Mouse (Mus musculus): ENCODE data around the gene Tinag. TPM values are rescaled to one million over a fixed set of nuclear protein-coding genes. Genes with fewer than 3 reads are reported as not detected.
"Not testable (repeated sequence)": the region's sequence is repeated elsewhere in the genome, so short reads cannot be mapped to it uniquely, and the experiment has no call there.

Tinag gene
- 1.2 TPM in 1 of 2 replicates, not detected in the other for polyA plus RNA-seq (2015; fragmentation: Nextera tagmentation; extraction: Ambion mirVana)

DNA sequence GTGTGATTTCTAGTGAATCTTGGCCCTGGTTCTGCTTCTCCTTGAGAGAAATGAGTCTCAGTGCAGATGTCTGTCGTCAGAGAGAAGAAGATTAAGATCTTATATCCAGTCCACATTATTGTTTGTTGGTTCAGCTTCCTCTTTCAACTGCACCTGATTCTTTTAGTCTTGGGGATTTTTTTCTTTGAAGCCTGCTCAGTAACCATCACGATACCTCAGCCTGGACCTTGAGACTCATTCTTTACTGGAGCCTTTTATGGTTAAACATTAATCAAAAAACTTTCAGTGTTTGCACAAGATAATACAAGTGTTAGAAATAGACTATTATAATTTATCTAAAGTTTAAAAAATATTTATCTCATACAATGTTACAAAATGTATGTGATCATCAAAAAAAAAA is at the start of gene Tinag:
TSS of gene Tinag (minus strand) at position 210 of the 400 bp plus-strand sequence.
- H3K4me3 ChIP-seq (replicated peaks), result no peak within 1 kb of the TSS
- H3K4me2 ChIP-seq, result no peak within 1 kb of the TSS
- H3K36me3 ChIP-seq, result no peaks in the 10 kb centered on the region
- H3K27me3 ChIP-seq (replicated peaks), result no peaks in the 10 kb centered on the region
- H3K4me1 ChIP-seq, result no peaks in the 10 kb centered on the region
- ATAC-seq (ENCODE audit: low FRiP score), result no peak
- H3K9me3 ChIP-seq (replicated peaks), result no peaks in the 10 kb centered on the region
- H3K27ac ChIP-seq (replicated peaks), result no peak within 1 kb of the TSS
- H3K9ac ChIP-seq (replicated peaks), result no peak within 1 kb of the TSS
- WGBS, result 79% methylated on average over 2 of the region's 2 CpGs

GRCm38 (mm10) chr9:77083221-77083620 is 37.6 kb upstream of the Tinag start:
- H3K4me2 ChIP-seq; ATAC-seq (ENCODE audit: low FRiP score); H3K9ac ChIP-seq (replicated peaks); H3K4me3 ChIP-seq (replicated peaks); H3K9me3 ChIP-seq (replicated peaks); H3K27ac ChIP-seq (replicated peaks); H3K4me1 ChIP-seq; H3K36me3 ChIP-seq; H3K27me3 ChIP-seq (replicated peaks): not testable (repeated sequence)
- 85% methylated on average over 1 of the region's 1 CpGs for WGBS

GRCm38 (mm10) chr9:77071676-77072075 is 26.1 kb upstream of the Tinag start:
- no peak overlapping the region for H3K4me3 ChIP-seq (replicated peaks)
- H3K4me1 ChIP-seq, result no peaks in the 10 kb centered on the region
- no peaks in the 10 kb centered on the region for H3K9me3 ChIP-seq (replicated peaks)
- H3K27ac ChIP-seq (replicated peaks), result no peak overlapping the region
- no peaks in the 10 kb centered on the region for H3K27me3 ChIP-seq (replicated peaks)
- H3K9ac ChIP-seq (replicated peaks), result no peak overlapping the region
- H3K4me2 ChIP-seq, result no peak overlapping the region
- ATAC-seq (ENCODE audit: low FRiP score), result no peak
- H3K36me3 ChIP-seq, result no peaks in the 10 kb centered on the region
- 82% methylated on average over 2 of the region's 2 CpGs for WGBS

DNA sequence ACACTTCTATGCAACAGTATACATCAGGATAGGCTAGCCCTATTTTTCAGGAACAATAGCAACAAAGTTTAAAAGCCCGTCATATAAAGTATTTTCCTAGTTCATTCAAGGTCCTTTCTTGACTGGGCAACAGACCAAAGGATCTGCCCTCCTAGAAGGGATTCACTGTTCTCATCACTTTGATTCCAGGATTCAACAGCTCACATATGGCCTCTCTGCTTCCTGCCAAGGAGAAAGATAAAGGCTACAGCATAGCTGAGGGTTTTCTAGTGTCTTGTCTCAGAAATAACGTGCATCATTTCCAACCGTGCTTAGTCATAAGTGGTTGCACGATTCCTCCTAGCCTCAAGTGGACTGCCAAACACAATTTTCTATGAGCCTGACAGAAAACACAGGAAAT is 11.0 kb upstream of the Tinag start:
- no peaks in the 10 kb centered on the region for H3K27me3 ChIP-seq (replicated peaks)
- no peaks in the 10 kb centered on the region for H3K36me3 ChIP-seq
- H3K4me2 ChIP-seq, result no peak overlapping the region
- no peaks in the 10 kb centered on the region for H3K9me3 ChIP-seq (replicated peaks)
- no peak overlapping the region for H3K9ac ChIP-seq (replicated peaks)
- WGBS, result 80% methylated on average over 4 of the region's 4 CpGs
- H3K4me3 ChIP-seq (replicated peaks), result no peak overlapping the region
- no peak overlapping the region for H3K27ac ChIP-seq (replicated peaks)
- no peak for ATAC-seq (ENCODE audit: low FRiP score)
- H3K4me1 ChIP-seq, result no peaks in the 10 kb centered on the region

DNA sequence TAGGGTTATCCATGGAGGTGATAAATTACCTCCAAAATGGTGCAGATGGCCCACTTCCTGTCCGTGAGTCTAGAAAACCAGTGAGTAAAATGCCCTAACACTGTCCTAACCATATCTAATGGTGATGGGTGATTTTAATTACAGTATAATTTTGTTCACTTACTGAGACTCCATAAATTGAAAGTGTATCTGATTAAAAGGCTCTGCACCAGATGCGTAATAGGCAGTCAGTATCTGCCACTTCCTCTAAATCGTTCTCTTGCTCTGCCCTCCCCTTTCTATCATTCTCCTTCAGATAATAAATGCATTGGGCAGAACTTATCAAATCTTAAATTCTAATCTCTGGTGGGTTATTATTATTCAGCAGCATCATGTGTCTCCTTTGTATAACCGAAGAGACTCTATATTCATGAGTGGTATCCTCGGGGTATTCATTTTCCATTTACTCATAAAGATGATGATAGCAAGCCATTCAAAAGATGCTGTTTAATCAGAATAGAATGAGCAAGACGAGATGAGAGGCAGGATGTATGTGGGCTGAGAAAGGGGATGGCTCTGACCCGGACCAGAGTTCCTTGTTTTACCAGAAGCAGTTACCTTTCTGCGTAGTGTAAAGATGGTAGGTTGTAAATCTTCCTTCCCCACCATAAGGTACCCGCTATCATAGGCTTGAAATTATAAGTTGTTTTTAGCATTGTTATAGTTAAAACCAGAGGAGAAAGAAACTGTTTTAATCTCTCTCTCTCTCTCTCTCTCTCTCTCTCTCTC is 9.0 kb upstream of the Tinag start:
- Histone ChIP-seq H3K27me3 (replicated peaks) (no peaks in the 10 kb centered on the region), H3K4me2 (no peak overlapping the region), H3K4me3 (replicated peaks) (no peak overlapping the region), H3K4me1 (no peaks in the 10 kb centered on the region), H3K27ac (replicated peaks) (no peak overlapping the region), H3K9me3 (replicated peaks) (no peaks in the 10 kb centered on the region), H3K36me3 (no peaks in the 10 kb centered on the region), H3K9ac (replicated peaks) (no peak overlapping the region)
- 57% methylated on average over 9 of the region's 9 CpGs for WGBS
- peak; percentile 38; the same call in 1 of the 2 replicates for ATAC-seq (ENCODE audit: low FRiP score)

DNA sequence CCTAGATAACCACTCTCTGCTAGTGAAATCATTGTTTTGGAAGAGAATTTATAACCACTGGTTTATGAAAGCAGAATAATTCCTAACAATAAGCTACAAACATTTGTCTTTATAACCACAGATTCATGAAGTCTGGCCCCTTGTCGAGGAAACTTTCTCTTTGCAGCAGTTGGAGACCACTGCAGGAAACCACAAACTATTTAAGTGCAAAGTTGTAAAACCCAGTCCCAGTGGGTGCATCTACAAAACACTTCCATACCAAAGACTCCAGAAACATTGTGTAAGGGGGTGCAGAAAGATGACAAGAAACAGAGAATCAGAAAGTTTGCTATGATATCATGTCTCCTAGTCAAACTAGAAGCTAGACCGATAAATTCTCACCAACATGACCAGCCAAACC is 5.8 kb upstream of the Tinag start:
- Histone ChIP-seq H3K9ac (replicated peaks) (no peak overlapping the region), H3K36me3 (no peaks in the 10 kb centered on the region), H3K27me3 (replicated peaks) (no peaks in the 10 kb centered on the region), H3K27ac (replicated peaks) (no peak overlapping the region), H3K9me3 (replicated peaks) (no peaks in the 10 kb centered on the region), H3K4me3 (replicated peaks) (no peak overlapping the region), H3K4me1 (no peaks in the 10 kb centered on the region), H3K4me2 (no peak overlapping the region)
- 75% methylated on average over 2 of the region's 2 CpGs for WGBS
- no peak for ATAC-seq (ENCODE audit: low FRiP score)

DNA sequence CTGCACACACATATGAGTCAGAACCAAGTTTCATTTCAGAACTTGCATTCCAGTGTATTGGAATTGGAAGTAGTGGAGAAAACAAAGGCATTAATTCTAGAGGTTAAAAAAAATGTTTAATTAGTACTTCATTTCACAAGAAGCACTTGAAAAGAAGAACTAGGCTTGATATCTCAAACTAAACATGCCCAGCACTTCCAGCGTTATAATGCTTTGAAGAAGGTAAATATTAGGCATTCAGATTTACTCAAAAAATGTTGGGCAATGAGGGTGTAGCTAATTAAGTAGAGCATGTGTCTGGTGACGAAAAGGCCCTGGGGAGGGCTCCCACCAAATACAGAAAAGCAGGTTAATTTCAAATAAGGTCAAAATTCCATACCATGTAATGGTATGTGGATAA is 4.1 kb upstream of the Tinag start:
- H3K4me3 ChIP-seq (replicated peaks), result no peak overlapping the region
- WGBS, result 81% methylated on average over 2 of the region's 2 CpGs
- no peak overlapping the region for H3K27ac ChIP-seq (replicated peaks)
- no peaks in the 10 kb centered on the region for H3K27me3 ChIP-seq (replicated peaks)
- no peaks in the 10 kb centered on the region for H3K4me1 ChIP-seq
- no peaks in the 10 kb centered on the region for H3K9me3 ChIP-seq (replicated peaks)
- no peak for ATAC-seq (ENCODE audit: low FRiP score)
- H3K4me2 ChIP-seq, result no peak overlapping the region
- no peak overlapping the region for H3K9ac ChIP-seq (replicated peaks)
- H3K36me3 ChIP-seq, result no peaks in the 10 kb centered on the region

- ATAC-seq (ENCODE audit: low FRiP score), result no peak
- no peak overlapping the region for H3K4me2 ChIP-seq
- WGBS, result 82% methylated on average over 5 of the region's 5 CpGs
- H3K9ac ChIP-seq (replicated peaks), result no peak overlapping the region
- no peaks in the 10 kb centered on the region for H3K27me3 ChIP-seq (replicated peaks)
- H3K36me3 ChIP-seq, result no peaks in the 10 kb centered on the region
- no peaks in the 10 kb centered on the region for H3K4me1 ChIP-seq
- no peak overlapping the region for H3K4me3 ChIP-seq (replicated peaks)
- no peaks in the 10 kb centered on the region for H3K9me3 ChIP-seq (replicated peaks)
- no peak overlapping the region for H3K27ac ChIP-seq (replicated peaks)
These were observed 597 bp upstream of the Tinag start for GRCm38 (mm10) chr9:77046067-77046715.

DNA sequence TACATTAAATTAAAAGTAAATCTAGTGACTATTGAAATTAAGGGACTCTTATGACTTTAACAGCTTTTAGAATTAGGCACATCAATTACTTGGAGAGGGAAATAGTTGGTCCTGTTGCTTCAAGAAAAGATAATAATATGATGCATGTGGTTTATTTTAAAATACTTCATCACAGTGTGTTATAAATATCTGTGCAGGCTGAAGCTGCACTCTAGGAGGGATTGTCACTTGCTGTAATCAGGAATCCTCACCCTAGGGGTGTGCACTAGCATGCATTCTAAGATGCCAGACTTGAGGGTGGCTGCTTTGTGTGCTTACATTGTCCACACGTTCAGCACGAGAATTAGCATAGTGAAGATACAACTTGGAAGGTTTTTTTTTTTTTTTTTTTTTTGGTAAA is 10.2 kb downstream of the Tinag start:
- 55% methylated on average over 2 of the region's 2 CpGs for WGBS
- Histone ChIP-seq H3K9me3 (replicated peaks) (no peaks in the 10 kb centered on the region), H3K27me3 (replicated peaks) (no peaks in the 10 kb centered on the region), H3K4me1 (no peaks in the 10 kb centered on the region), H3K36me3 (no peaks in the 10 kb centered on the region), H3K4me2 (no peak overlapping the region), H3K4me3 (replicated peaks) (no peak overlapping the region), H3K27ac (replicated peaks) (no peak overlapping the region), H3K9ac (replicated peaks) (no peak overlapping the region)
- no peak for ATAC-seq (ENCODE audit: low FRiP score)

GRCm38 (mm10) chr9:77032430-77033154 is 13.0 kb downstream of the Tinag start:
- Histone ChIP-seq H3K4me3 (replicated peaks) (no peak overlapping the region), H3K27ac (replicated peaks) (no peak overlapping the region), H3K27me3 (replicated peaks) (no peaks in the 10 kb centered on the region), H3K9me3 (replicated peaks) (no peaks in the 10 kb centered on the region), H3K4me1 (no peaks in the 10 kb centered on the region), H3K36me3 (no peaks in the 10 kb centered on the region), H3K4me2 (no peak overlapping the region), H3K9ac (replicated peaks) (no peak overlapping the region)
- no peak for ATAC-seq (ENCODE audit: low FRiP score)
- WGBS, result 86% methylated on average over 9 of the region's 9 CpGs

GRCm38 (mm10) chr9:77025271-77025670 is 20.3 kb downstream of the Tinag start:
- no peaks in the 10 kb centered on the region for H3K36me3 ChIP-seq
- no peak for ATAC-seq (ENCODE audit: low FRiP score)
- H3K9me3 ChIP-seq (replicated peaks), result no peaks in the 10 kb centered on the region
- H3K4me2 ChIP-seq, result no peak overlapping the region
- WGBS, result 92% methylated on average over 2 of the region's 2 CpGs
- H3K4me1 ChIP-seq, result no peaks in the 10 kb centered on the region
- no peak overlapping the region for H3K9ac ChIP-seq (replicated peaks)
- H3K27ac ChIP-seq (replicated peaks), result no peak overlapping the region
- H3K27me3 ChIP-seq (replicated peaks), result no peaks in the 10 kb centered on the region
- H3K4me3 ChIP-seq (replicated peaks), result no peak overlapping the region

- H3K36me3 ChIP-seq, result no peaks in the 10 kb centered on the region
- H3K4me3 ChIP-seq (replicated peaks), result no peak overlapping the region
- ATAC-seq (ENCODE audit: low FRiP score), result no peak
- H3K9ac ChIP-seq (replicated peaks), result no peak overlapping the region
- H3K9me3 ChIP-seq (replicated peaks), result no peaks in the 10 kb centered on the region
- H3K27me3 ChIP-seq (replicated peaks), result no peaks in the 10 kb centered on the region
- H3K27ac ChIP-seq (replicated peaks), result no peak overlapping the region
- H3K4me1 ChIP-seq, result no peaks in the 10 kb centered on the region
- 81% methylated on average over 4 of the region's 4 CpGs for WGBS
- no peak overlapping the region for H3K4me2 ChIP-seq
These were observed 26.7 kb downstream of the Tinag start for GRCm38 (mm10) chr9:77018935-77019334.
